Mouse (Mus musculus) bone marrow macrophage, adult 2 months (primary cell): ENCODE measurements at regions not wholly inside any gene's neighbourhood (a gene's known extent, or its start where the extent isn't known, plus 50 kb on each side); places are given as distances from the start of the nearest gene placed in this dataset.

Experiments used
- H3K27ac ChIP-seq: 2 replicates; pipeline ENCODE4 v1.5.1; 2012; ENCODE audit warnings: low read depth, low read length; ENCODE audit not compliant: insufficient read depth
- H3K4me1 ChIP-seq: 2 replicates; pipeline ENCODE4 v1.6.1; 2012; ENCODE audit warnings: low read length; ENCODE audit not compliant: control insufficient read depth, insufficient read depth
- H3K4me3 ChIP-seq: 2 replicates; pipeline ENCODE4 v1.5.1; 2012; ENCODE audit warnings: mild to moderate bottlenecking, low read length, moderate library complexity; ENCODE audit not compliant: insufficient read depth
- CTCF ChIP-seq: IDR thresholded peaks from 2 replicates; pipeline ENCODE4 v1.5.1; 2012; ENCODE audit warnings: low read depth, mild to moderate bottlenecking, low read length, moderate library complexity
- POLR2A ChIP-seq: IDR thresholded peaks from 2 replicates; pipeline ENCODE4 v1.6.1; 2012; ENCODE audit warnings: mild to moderate bottlenecking, low read depth, low read length, borderline replicate concordance

- TF ChIP-seq POLR2A, result no peak
- TF ChIP-seq CTCF, result no peak
- no peak overlapping the region for H3K4me3 ChIP-seq
- H3K4me1 ChIP-seq, result no peaks in the 10 kb centered on the region
- H3K27ac ChIP-seq, result no peak overlapping the region
Measured at GRCm38 (mm10) chr3:54592655-54593428, 99.8 kb upstream of the Supt20 start.

- H3K27ac ChIP-seq, result no peak overlapping the region
Measured at GRCm38 (mm10) chr3:54595193-54595592, 97.4 kb upstream of the Supt20 start.

GRCm38 (mm10) chr3:54597326-54598274 lies 95.0 kb upstream of the Supt20 start:
- Histone ChIP-seq H3K4me3 (no peak overlapping the region), H3K27ac (no peak overlapping the region), H3K4me1 (peaks cover 13% of the 10 kb centered on the region)
- TF ChIP-seq CTCF (no peak), POLR2A (no peak)

More at GRCm38 (mm10) chr3:54595193-54595592, 97.4 kb upstream of the Supt20 start:
- H3K4me1 ChIP-seq, result no peaks in the 10 kb centered on the region
- no peak overlapping the region for H3K4me3 ChIP-seq
- TF ChIP-seq POLR2A, result no peak
- TF ChIP-seq CTCF, result peak; percentile 15; the same call in 1 of the 2 replicates

GRCm38 (mm10) chr3:54598296-54598695 lies 94.3 kb upstream of the Supt20 start:
- TF ChIP-seq CTCF (no peak), POLR2A (no peak)
- peaks cover 13% of the 10 kb centered on the region for H3K4me1 ChIP-seq
- no peak overlapping the region for H3K4me3 ChIP-seq
- H3K27ac ChIP-seq, result no peak overlapping the region

GRCm38 (mm10) chr3:54604705-54605379 lies 87.8 kb upstream of the Supt20 start:
- Histone ChIP-seq H3K4me1 (peaks cover 13% of the 10 kb centered on the region), H3K4me3 (no peak overlapping the region)
- TF ChIP-seq CTCF, result no peak
- TF ChIP-seq POLR2A, result no peak

GRCm38 (mm10) chr3:54611431-54611990 lies 81.1 kb upstream of the Supt20 start:
- peaks cover 13% of the 10 kb centered on the region for H3K4me1 ChIP-seq
- H3K27ac ChIP-seq, result peak overlapping the region; percentile 61
- no peak for TF ChIP-seq CTCF
- TF ChIP-seq POLR2A, result no peak
- no peak overlapping the region for H3K4me3 ChIP-seq

More at GRCm38 (mm10) chr3:54604705-54605379, 87.8 kb upstream of the Supt20 start:
- no peak overlapping the region for H3K27ac ChIP-seq

GRCm38 (mm10) chr3:54613845-54614244 lies 78.8 kb upstream of the Supt20 start:
- H3K27ac ChIP-seq, result no peak overlapping the region
- peaks cover 13% of the 10 kb centered on the region for H3K4me1 ChIP-seq
- no peak for TF ChIP-seq POLR2A
- no peak for TF ChIP-seq CTCF
- H3K4me3 ChIP-seq, result no peak overlapping the region

GRCm38 (mm10) chr3:54617298-54617697 lies 75.3 kb upstream of the Supt20 start:
- H3K4me1 ChIP-seq, result peaks cover 3% of the 10 kb centered on the region
- H3K27ac ChIP-seq, result no peak overlapping the region
- TF ChIP-seq CTCF (no peak), POLR2A (no peak)
- H3K4me3 ChIP-seq, result no peak overlapping the region

- Histone ChIP-seq H3K4me1 (peaks cover 2% of the 10 kb centered on the region; the same call in 1 of the 2 replicates), H3K27ac (no peak overlapping the region), H3K4me3 (no peak overlapping the region)
- TF ChIP-seq POLR2A (no peak), CTCF (no peak)
Measured at GRCm38 (mm10) chr3:54618286-54618685, 74.3 kb upstream of the Supt20 start.

- Histone ChIP-seq H3K4me3 (no peak overlapping the region), H3K4me1 (no peaks in the 10 kb centered on the region), H3K27ac (no peak overlapping the region)
- TF ChIP-seq CTCF, result no peak
- TF ChIP-seq POLR2A, result no peak
Measured at GRCm38 (mm10) chr3:54630254-54630653, 62.4 kb upstream of the Supt20 start.
